Mouse (Mus musculus) megakaryocyte-erythroid progenitor cell, adult 5-6 weeks (primary cell): Measurements from ENCODE around the gene Ptch1. TPM values are rescaled to one million over a fixed set of nuclear protein-coding genes. Genes with fewer than 3 reads are reported as not detected.

ENCODE experiments used
- ATAC-seq: replicated peaks from 2 replicates; pipeline ENCODE4 v1.8.0; 2016; ENCODE audit warnings: mild to moderate bottlenecking, inconsistent platforms; ENCODE audit not compliant: severe bottlenecking, poor library complexity, low FRiP score, low TSS enrichment
- total RNA-seq, 2 experiments: library from RNA; stranded (forward) in 1 of 2; stranded (reverse) in 1 of 2; fragments of 200-1000, 215-1000 nt in 1 of 2; fragments of >200 nt in 1 of 2; fragmentation: Nextera tagmentation in 1 of 2; gene quantifications; 2 replicates each; pipeline ENCODE4 v1.2.3; 2014 to 2017

The Ptch1 gene
- total RNA-seq, 2 experiments from 2014 or later: 13.1 to 28.8 TPM

GRCm38 (mm10) chr13:63512411-63512810 lies 61.0 kb downstream of the Ptch1 start:
- ATAC-seq: no peak

- no peak for ATAC-seq
Observed at GRCm38 (mm10) chr13:63507821-63508220, 65.6 kb downstream of the Ptch1 start.

- no peak for ATAC-seq
Observed at GRCm38 (mm10) chr13:63507001-63507556, 66.3 kb downstream of the Ptch1 start.

- ATAC-seq: no peak
Observed at GRCm38 (mm10) chr13:63506364-63506763, 67.0 kb downstream of the Ptch1 start.

GRCm38 (mm10) chr13:63502391-63502790 lies 71.0 kb downstream of the Ptch1 start:
- no peak for ATAC-seq

GRCm38 (mm10) chr13:63499489-63499888 lies 73.9 kb downstream of the Ptch1 start:
- no peak for ATAC-seq

GRCm38 (mm10) chr13:63496646-63497582 lies 76.5 kb downstream of the Ptch1 start, which contains the start of gene Fancc:
Gene Fancc, minus strand, starts transcription at chr13:63497278.
- no peak for ATAC-seq

- no peak for ATAC-seq
Observed at GRCm38 (mm10) chr13:63487707-63488042, 85.7 kb downstream of the Ptch1 start.

- no peak for ATAC-seq
Observed at GRCm38 (mm10) chr13:63486791-63487706, 86.3 kb downstream of the Ptch1 start.

- ATAC-seq: no peak
Observed at GRCm38 (mm10) chr13:63475356-63475755, 98.0 kb downstream of the Ptch1 start.

Other genes with a start within 250 kb of the Ptch1 start
- 16.9 and 21.7 TPM in 2 replicates for gene Fancc, start 76.3 kb downstream of the Ptch1 start, total RNA-seq (2014; fragmentation: Nextera tagmentation)
- 16.6 and 20.0 TPM in 2 replicates for gene Fancc, start 76.3 kb downstream of the Ptch1 start, total RNA-seq (2017)
- gene Ercc6l2, start 241.6 kb upstream of the Ptch1 start, total RNA-seq (2014; fragmentation: Nextera tagmentation): 48.4 and 55.2 TPM in 2 replicates
- 40.5 and 63.7 TPM in 2 replicates for gene Ercc6l2, start 241.6 kb upstream of the Ptch1 start, total RNA-seq (2017)